Mouse (Mus musculus) testis, adult 2 months (tissue): ENCODE results near the gene Rorc.

Experiments
- CTCF ChIP-seq: fragments of 200-500 bp; IDR thresholded peaks from 2 replicates; pipeline ENCODE4 v1.5.1; 2012; ENCODE audit warnings: low read depth, mild to moderate bottlenecking, inconsistent platforms, low read length, moderate library complexity; ENCODE audit not compliant: control insufficient read depth, insufficient read depth, insufficient replicate concordance
- POLR2A ChIP-seq: fragments of 200-500 bp; IDR thresholded peaks from 2 replicates; pipeline ENCODE4 v1.6.1; 2012; ENCODE audit warnings: low read depth, mild to moderate bottlenecking, inconsistent platforms, low read length, moderate library complexity; ENCODE audit not compliant: control insufficient read depth

DNA sequence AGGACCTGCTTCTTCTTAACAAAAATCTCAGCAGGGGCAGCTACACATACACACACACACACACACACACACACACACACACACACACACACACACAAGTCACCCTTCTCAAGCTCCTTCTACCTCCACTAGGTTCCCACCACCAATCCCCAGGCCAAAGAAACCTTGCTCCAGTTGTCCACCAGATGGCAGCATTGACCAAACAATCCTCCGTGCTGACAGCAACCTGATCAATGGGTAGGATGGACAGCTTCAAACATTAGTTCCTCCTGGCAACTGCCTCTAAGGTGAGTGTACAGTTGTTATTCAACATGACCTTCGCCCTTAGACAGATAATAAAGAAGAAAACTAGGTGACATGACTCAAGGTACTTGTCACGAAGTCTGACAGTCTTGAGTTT, 5.8 kb upstream of the Rorc start:
- no peak for TF ChIP-seq POLR2A
- TF ChIP-seq CTCF, result peak; percentile 76; the same call in 1 of the 2 replicates
